Mouse (Mus musculus): Measurements from ENCODE around the gene Gtpbp2.

DNA sequence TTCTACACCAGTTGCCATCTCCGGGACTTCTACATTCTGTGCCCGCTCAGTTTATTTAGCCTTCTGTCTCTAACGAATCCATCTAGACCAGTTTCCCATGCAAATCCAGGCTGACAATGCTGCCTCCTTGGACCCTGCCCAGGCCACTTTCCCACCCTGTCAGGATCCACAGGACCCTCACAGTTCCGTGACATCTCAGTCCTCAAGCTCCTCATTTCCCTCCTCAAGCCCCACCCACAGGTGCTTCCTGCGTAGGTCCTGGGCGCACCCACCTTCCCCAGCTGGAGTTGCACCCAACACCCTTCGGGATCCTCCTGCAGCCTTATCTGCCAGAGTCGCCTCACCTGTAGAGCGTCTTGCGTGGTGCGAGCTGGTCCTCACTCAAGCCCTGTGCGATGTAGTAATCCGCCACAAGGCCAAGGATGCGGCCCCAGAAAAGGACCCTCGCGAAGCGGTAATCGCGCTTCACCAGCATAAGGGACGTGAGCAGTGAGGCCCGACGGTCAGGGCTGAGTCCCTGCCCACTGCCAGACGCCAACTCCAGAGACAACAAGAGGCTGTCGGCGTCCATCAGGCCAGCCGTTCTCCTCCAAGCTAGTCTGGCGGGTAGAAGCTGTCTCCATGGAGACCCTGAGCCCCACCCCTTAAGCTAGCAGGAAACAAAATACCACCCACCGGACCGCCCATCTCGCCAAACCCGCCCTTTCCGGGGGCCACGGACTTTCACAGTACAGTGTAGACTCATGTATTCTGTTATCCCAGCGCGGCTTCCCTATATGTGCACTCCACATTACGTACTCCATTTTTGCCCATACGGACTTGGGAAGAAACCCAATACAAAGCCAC, 17.0 kb upstream of the Gtpbp2 start, which contains the start of gene Rsph9:
- TF ChIP-seq CEBPB (IDR thresholded peaks at IDR 0.05; ENCODE audit: low read depth) (no peak), CTCF (IDR thresholded peaks at IDR 0.05; ENCODE audit: control insufficient read depth, insufficient read depth, insufficient read length) (no peak), MAX (IDR thresholded peaks at IDR 0.05) (no peak), MYOG (IDR thresholded peaks at IDR 0.05; ENCODE audit: control insufficient read depth, extremely low read depth, insufficient read length) (no peak), USF1 (IDR thresholded peaks at IDR 0.05; ENCODE audit: low read depth) (no peak), MYOD1 (IDR thresholded peaks at IDR 0.05; ENCODE audit: control insufficient read depth, insufficient read length, low read depth) (no peak)

All from C2C12 (cell line).